Mouse (Mus musculus) bone marrow, adult 2 months (tissue): ENCODE data around the gene Fkbp10. TPM values are rescaled to one million over a fixed set of nuclear protein-coding genes. Genes with fewer than 3 reads are reported as not detected.

Experiments
- H3K27ac ChIP-seq: fragments of 200-500 bp; 2 replicates; pipeline ENCODE4 v1.5.1; 2012; ENCODE audit warnings: low read depth, mild to moderate bottlenecking, control low read depth, inconsistent platforms, low read length; ENCODE audit not compliant: control insufficient read depth, poor library complexity, insufficient read depth
- H3K4me1 ChIP-seq: fragments of 200-500 bp; 2 replicates; pipeline ENCODE4 v1.6.1; 2011; ENCODE audit warnings: low read length; ENCODE audit not compliant: control insufficient read depth, insufficient read depth
- H3K4me3 ChIP-seq: fragments of 200-500 bp; replicated peaks from 2 replicates; pipeline ENCODE3; 2011; ENCODE audit warnings: mild to moderate bottlenecking, low read depth, low read length, control low read depth; ENCODE audit not compliant: control insufficient read depth
- CTCF ChIP-seq: fragments of 200-500 bp; IDR thresholded peaks from 2 replicates; pipeline ENCODE4 v1.5.1; 2011; ENCODE audit warnings: low read length, control low read depth; ENCODE audit not compliant: control insufficient read depth, insufficient read depth
- POLR2A ChIP-seq: fragments of 200-500 bp; IDR thresholded peaks from 2 replicates; pipeline ENCODE4 v1.6.1; 2011; ENCODE audit warnings: low read depth, mild to moderate bottlenecking, control low read depth, low read length, borderline replicate concordance; ENCODE audit not compliant: control insufficient read depth
- WGBS: fragments of 180-500 bp; shearing (Covaris S2); methylation state at CpG from one replicate; pipeline ENCODE4 v1.1.7; 2018; 5-methylcytosine and 5-hydroxymethylcytosine counted together
- polyA plus RNA-seq: library from polyadenylated mRNA; stranded (reverse); fragments of >200 nt; gene quantifications from 2 replicates; pipeline ENCODE4 v1.2.4, GENCODE M21; 2011; ENCODE audit warnings: low replicate concordance; ENCODE audit not compliant: missing spikeins, insufficient read depth, insufficient read length

Fkbp10 gene
- polyA plus RNA-seq, 1 experiment, result 7.0 TPM

- Histone ChIP-seq H3K27ac (no peak overlapping the region), H3K4me1 (no peaks in the 10 kb centered on the region; the same call in 1 of the 2 replicates), H3K4me3 (no peak overlapping the region)
- no peak for TF ChIP-seq CTCF
- no peak for TF ChIP-seq POLR2A
- 67% methylated on average over 2 of the region's 2 CpGs for WGBS
These were observed 12.8 kb upstream of the Fkbp10 start for GRCm38 (mm10) chr11:100402682-100403081.

- no peak overlapping the region for H3K27ac ChIP-seq
- no peak overlapping the region for H3K4me3 ChIP-seq
- WGBS, result 76% methylated on average over 10 of the region's 10 CpGs
- no peaks in the 10 kb centered on the region for H3K4me1 ChIP-seq
- TF ChIP-seq POLR2A (no peak), CTCF (no peak)
These were observed 11.9 kb upstream of the Fkbp10 start for GRCm38 (mm10) chr11:100403445-100404134.

- WGBS, result 78% methylated on average over 3 of the region's 3 CpGs
- no peak for TF ChIP-seq CTCF
- no peak for TF ChIP-seq POLR2A
- no peaks in the 10 kb centered on the region for H3K4me1 ChIP-seq
- H3K4me3 ChIP-seq, result no peak overlapping the region
- H3K27ac ChIP-seq, result no peak overlapping the region
These were observed 10.9 kb upstream of the Fkbp10 start for GRCm38 (mm10) chr11:100404456-100405074.

DNA sequence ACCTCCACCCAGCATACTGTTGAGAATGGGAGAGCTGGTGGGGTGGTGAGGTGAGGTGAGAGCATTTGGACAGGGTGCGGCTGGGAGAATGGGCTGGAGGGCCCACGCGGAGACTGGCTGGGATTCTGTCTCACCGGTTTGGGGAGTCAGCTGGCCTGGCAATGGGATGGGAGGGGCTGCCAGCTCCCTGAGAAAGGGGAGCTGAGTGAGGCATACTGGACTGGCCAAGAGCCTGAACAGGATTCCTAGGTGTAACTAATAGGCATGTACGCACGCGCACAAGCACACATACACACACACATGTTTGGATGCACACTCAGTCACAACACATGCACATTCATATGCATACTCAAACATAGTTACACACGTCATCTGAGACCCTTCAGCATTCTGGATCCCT, 9.2 kb upstream of the Fkbp10 start:
- no peaks in the 10 kb centered on the region for H3K4me1 ChIP-seq
- WGBS, result 87% methylated on average over 8 of the region's 8 CpGs

DNA sequence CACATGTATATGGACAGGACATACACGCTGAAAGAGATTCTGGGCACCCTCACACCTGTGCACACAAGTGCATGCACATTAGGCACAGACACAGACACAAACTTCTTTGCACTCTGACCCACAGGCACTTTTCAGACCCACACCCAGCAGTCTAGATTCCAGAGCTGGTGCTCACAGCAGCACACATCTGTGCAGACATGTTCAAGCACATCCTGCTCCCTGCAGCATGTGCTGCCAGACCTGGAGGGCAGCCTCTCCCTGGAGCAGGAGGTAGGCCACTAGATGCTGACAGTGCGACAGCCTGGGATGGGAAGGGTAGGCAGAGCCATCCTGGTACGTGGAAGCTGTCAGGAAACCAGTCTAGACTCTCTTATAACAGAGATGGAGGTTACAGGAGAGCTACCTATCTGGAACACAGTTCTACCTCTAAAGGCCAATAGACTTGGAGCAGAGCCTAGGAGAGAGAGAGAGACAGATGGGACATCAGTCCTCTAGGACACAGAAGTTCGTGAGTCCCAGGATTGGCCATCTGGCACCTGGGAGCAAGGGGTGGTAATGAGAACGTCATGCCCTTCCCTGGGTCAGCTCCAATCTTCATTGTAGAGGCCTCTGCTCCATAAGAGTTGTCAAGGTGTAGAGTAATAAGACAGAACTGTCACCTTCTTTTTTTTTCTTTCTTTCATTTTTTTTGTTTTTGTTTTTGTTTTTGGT, 8.3 kb upstream of the Fkbp10 start:
- TF ChIP-seq CTCF (no peak), POLR2A (no peak)
- H3K4me3 ChIP-seq, result no peak overlapping the region
- WGBS, result 79% methylated on average over 5 of the region's 5 CpGs

More for the DNA sequence above, 9.2 kb upstream of the Fkbp10 start:
- TF ChIP-seq CTCF (no peak), POLR2A (no peak)
- Histone ChIP-seq H3K4me3 (no peak overlapping the region), H3K27ac (no peak overlapping the region)

DNA sequence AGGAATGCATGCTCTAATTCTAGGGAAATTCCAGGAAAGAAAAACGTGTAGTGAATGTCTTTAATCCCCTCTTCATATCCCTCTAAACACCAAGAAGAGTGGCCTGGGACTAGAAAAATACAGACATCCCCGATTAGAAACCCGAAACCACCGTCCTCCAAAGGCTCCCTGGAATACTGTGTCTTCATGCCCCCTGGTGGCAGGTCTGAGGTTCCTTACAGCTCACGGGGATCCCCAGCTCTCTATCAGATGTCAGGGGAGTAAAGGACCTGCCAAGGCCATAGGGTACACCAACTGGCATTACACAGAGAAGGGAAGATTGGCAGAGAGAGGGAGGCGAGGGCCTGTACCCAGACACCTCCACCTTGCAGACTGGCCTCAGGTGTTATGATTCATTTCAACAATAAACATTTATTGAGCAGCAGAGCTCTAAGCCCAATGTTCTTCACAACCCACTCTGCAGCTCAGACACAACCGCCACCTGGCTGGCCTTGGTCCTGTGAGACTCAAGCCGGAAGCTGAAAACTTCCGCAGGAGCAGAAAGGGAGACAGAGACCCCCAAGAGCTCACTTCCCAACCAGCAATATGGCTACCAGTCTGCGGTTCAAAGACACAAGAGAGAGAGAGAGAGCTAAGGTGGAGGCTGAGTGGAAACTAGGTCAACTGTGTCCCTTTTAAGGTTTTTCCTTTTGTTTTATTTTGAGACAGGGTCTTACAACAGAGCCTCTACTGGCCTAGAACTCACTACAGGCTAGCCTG, 7.2 kb upstream of the Fkbp10 start:
- Histone ChIP-seq H3K27ac (no peak overlapping the region), H3K4me1 (no peaks in the 10 kb centered on the region), H3K4me3 (no peak overlapping the region)
- WGBS, result 36% methylated on average over 10 of the region's 10 CpGs
- peak; percentile 56 for TF ChIP-seq CTCF
- no peak for TF ChIP-seq POLR2A

More for the DNA sequence above, 8.3 kb upstream of the Fkbp10 start:
- H3K27ac ChIP-seq, result no peak overlapping the region
- no peaks in the 10 kb centered on the region for H3K4me1 ChIP-seq

DNA sequence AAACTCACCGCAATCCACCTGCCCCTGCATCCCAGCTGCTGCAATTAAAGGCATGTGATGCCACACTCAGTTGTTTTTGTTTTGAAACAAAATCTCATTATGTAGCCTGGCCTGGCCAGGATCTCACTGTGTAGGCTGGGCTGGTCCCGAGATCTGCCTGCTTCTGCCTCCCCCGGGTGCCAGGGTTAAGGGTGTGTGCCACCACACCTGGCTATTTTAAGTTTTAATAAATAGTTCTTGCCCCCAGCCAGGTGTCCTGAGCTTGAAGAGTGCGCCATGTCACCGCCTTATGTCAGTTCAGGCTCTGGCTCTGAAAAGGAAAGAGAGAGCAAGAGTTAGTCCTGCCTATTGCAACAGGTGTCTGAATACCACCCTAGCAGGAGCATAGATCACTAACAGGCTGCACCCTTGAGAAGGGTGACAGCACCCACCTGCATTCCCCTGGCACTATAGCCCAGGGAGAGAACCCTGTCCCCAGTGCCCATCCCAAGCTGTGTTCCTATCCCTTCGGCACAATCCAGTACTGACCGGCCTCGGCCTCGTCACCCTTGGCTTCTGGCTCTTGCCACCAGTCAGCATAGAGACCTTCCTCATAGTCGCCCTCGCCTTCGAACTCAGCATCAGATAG, 6.5 kb upstream of the Fkbp10 start:
- Histone ChIP-seq H3K4me3 (no peak overlapping the region), H3K27ac (no peak overlapping the region), H3K4me1 (no peaks in the 10 kb centered on the region)
- 88% methylated on average over 12 of the region's 12 CpGs for WGBS
- TF ChIP-seq POLR2A, result no peak
- TF ChIP-seq CTCF, result no peak
